Mouse (Mus musculus): ENCODE measurements around the gene Fam168a. TPM values are rescaled to one million over a fixed set of nuclear protein-coding genes. Genes with fewer than 3 reads are reported as not detected.

Fam168a gene
- polyA plus RNA-seq (2014; fragmentation: Nextera tagmentation; extraction: Ambion mirVana): 45.2 and 56.6 TPM in 2 replicates

DNA sequence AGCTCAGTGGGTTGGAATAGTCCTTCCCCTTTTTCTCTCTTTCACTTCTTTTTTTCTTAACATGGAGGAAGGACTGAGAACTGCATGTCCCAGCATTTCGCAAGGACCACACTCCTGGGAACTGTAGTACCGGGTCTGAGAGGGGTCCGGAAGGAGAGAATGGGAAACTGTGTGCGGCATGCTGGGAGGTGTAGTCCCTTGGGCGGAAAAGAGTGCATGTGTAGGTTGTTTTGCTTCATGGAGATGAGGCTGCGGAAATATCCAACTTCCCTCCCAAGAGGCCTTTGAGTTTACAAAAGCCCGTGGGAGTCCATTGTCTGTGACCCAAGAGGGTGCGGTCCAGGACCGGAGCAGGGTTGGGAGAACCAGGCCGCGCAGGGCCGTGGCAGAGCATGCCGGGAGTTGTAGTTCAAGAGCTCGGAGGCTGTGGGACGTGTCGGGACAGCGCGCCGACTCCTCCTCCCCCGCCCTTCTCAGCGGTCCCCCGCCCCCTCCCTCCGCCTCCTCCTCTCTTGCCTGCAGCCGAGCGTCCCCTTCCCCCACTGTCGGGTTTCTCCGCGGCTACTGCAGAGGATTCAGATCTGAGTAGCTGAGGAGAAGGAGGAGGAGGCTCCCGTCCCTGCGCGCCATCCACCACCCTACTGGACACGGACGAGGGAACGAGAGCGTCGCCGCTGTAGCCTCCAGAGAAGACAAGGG lies at the start of gene Fam168a:
Gene Fam168a, plus strand, starts transcription at position 493 of the 699 bp plus-strand sequence.
- ATAC-seq (ENCODE audit: insufficient read depth, low FRiP score, low TSS enrichment) (peak; percentile 98), DNase-seq (ENCODE audit: low spot score) (peak; percentile 95)
- under 1% methylated on average over 36 of the region's 37 CpGs for WGBS
- Histone ChIP-seq H3K9ac (ENCODE audit: low read length) (peak within 1 kb of the TSS; percentile 97), H3K4me2 (ENCODE audit: low read depth) (peak within 1 kb of the TSS; percentile 74), H3K4me1 (ENCODE audit: control insufficient read depth, insufficient read depth, low read length) (peaks cover 9% of the 10 kb centered on the region), H3K9me3 (ENCODE audit: control insufficient read depth, low read length) (no peaks in the 10 kb centered on the region), H3K36me3 (ENCODE audit: control insufficient read depth, insufficient read depth, low read length) (no peaks in the 10 kb centered on the region), H3K4me3 (ENCODE audit: low read depth, low read length) (peak within 1 kb of the TSS; percentile 85), H3K27ac (ENCODE audit: low read depth, low read length) (peak within 1 kb of the TSS; percentile 99), H3K27me3 (ENCODE audit: control insufficient read depth, insufficient read depth, low read length) (no peaks in the 10 kb centered on the region)

DNA sequence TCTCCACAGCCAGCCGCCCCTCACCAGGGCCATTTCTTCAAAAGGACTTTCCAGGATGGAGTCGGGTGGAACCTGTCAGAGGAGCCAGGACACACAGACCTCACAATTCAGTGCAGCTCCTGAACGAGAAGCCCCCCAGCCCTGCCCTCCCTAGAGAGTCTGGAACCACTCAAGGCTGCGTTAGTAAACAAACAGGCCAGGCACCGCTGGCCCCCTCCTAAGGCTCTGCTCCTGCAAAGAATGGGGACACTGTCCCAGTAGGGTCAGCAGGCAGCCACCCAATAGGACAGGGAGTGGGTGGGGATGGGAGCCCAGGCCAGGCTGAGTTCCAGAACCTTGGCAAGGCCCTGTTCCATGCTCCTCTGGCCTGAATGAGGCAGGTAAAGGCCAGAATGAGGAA lies 49.7 kb upstream of the Fam168a start:
- Histone ChIP-seq H3K27ac (ENCODE audit: low read depth, low read length) (no peak overlapping the region), H3K4me1 (ENCODE audit: control insufficient read depth, insufficient read depth, low read length) (peaks cover 11% of the 10 kb centered on the region; the same call in 1 of the 2 replicates), H3K36me3 (ENCODE audit: control insufficient read depth, insufficient read depth, low read length) (no peaks in the 10 kb centered on the region), H3K4me2 (ENCODE audit: low read depth) (no peak overlapping the region), H3K9me3 (ENCODE audit: control insufficient read depth, low read length) (no peaks in the 10 kb centered on the region), H3K27me3 (ENCODE audit: control insufficient read depth, insufficient read depth, low read length) (no peaks in the 10 kb centered on the region), H3K9ac (ENCODE audit: low read length) (no peak overlapping the region), H3K4me3 (ENCODE audit: low read depth, low read length) (no peak overlapping the region)
- DNase-seq (ENCODE audit: low spot score): no peak
- WGBS: 43% methylated on average over 5 of the region's 5 CpGs
- ATAC-seq (ENCODE audit: insufficient read depth, low FRiP score, low TSS enrichment): no peak

DNA sequence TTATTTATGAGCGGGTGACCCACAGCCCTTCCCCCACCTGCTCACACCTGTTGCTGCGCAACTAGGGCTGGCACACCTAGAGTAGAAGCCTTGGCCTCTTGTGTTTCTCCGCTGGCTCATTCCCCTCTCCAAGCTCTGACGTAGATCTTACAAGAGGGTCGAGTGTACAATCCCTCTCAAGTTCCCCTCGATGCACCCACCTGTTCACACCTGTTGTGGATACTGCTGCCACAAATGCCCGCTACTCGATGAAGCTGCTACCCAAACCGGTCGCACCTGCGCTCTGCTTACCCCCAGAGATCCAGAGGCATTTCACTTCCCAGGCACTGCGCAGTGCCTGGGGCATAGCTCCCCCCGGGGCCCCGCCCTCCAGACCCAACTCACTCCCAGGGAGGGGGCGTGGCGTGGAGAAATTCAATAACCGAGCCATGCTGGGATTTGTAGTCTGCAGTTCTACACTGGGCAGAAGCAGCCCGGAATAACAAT lies 48.3 kb upstream of the Fam168a start:
- H3K4me2 ChIP-seq (ENCODE audit: low read depth): 0 out of 2 replicates have a peak overlapping the region, but pooled peaks have one; percentile 22
- no peaks in the 10 kb centered on the region for H3K36me3 ChIP-seq (ENCODE audit: control insufficient read depth, insufficient read depth, low read length)
- ATAC-seq (ENCODE audit: insufficient read depth, low FRiP score, low TSS enrichment): no peak
- no peak overlapping the region for H3K4me3 ChIP-seq (ENCODE audit: low read depth, low read length)
- 35% methylated on average over 18 of the region's 18 CpGs for WGBS
- DNase-seq (ENCODE audit: low spot score): peak; percentile 48
- no peaks in the 10 kb centered on the region for H3K27me3 ChIP-seq (ENCODE audit: control insufficient read depth, insufficient read depth, low read length)
- no peaks in the 10 kb centered on the region for H3K9me3 ChIP-seq (ENCODE audit: control insufficient read depth, low read length)
- H3K4me1 ChIP-seq (ENCODE audit: control insufficient read depth, insufficient read depth, low read length): peaks cover 13% of the 10 kb centered on the region; the same call in 1 of the 2 replicates
- H3K27ac ChIP-seq (ENCODE audit: low read depth, low read length): no peak overlapping the region
- no peak overlapping the region for H3K9ac ChIP-seq (ENCODE audit: low read length)

DNA sequence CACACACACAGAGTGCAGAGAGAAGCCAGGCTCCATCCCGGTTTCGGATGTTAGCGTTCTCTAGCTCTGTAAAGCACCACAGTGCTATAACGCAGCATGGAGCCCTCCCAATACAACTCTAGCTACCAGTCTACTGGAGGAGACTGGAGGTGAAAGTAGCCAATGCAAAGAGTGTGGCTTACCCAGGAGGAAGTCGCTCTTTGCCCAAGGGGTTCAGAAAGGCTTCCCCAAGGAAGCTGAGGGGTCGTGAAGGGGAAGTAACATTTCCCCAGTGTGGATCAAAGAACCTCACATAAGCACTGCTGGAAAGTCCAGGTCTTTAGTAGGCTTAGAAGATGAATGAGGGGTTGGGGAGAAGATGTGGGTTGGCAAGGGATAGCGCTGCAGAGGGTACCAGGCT lies 45.2 kb upstream of the Fam168a start:
- no peak overlapping the region for H3K9ac ChIP-seq (ENCODE audit: low read length)
- no peaks in the 10 kb centered on the region for H3K27me3 ChIP-seq (ENCODE audit: control insufficient read depth, insufficient read depth, low read length)
- H3K4me2 ChIP-seq (ENCODE audit: low read depth): no peak overlapping the region
- DNase-seq (ENCODE audit: low spot score): no peak
- ATAC-seq (ENCODE audit: insufficient read depth, low FRiP score, low TSS enrichment): no peak
- no peak overlapping the region for H3K4me3 ChIP-seq (ENCODE audit: low read depth, low read length)
- no peaks in the 10 kb centered on the region for H3K9me3 ChIP-seq (ENCODE audit: control insufficient read depth, low read length)
- 85% methylated on average over 7 of the region's 7 CpGs for whole genome bisulfite sequencing
- H3K4me1 ChIP-seq (ENCODE audit: control insufficient read depth, insufficient read depth, low read length): peaks cover 7% of the 10 kb centered on the region
- H3K36me3 ChIP-seq (ENCODE audit: control insufficient read depth, insufficient read depth, low read length): no peaks in the 10 kb centered on the region
- no peak overlapping the region for H3K27ac ChIP-seq (ENCODE audit: low read depth, low read length)

DNA sequence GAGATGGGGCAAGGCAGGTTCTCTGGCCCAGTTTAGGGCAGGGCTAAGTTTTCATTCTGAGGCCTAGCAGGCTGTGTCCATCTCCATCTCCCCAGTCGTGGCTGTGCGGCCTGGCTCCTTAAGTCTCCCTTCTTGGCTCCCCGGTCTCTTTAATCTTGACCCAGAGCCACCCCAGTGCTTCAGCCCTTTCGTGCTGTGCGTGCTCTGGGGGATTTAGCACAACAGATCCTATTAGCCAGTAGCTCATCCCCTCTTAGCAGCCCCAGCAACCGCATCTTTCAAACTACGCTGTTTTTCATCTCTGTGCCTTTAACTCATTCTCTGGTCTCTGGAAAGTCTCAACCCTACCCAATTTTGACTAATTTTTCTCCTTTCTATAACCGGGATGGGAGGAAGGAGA lies 44.2 kb upstream of the Fam168a start, which contains the start of gene Plekhb1:
Gene Plekhb1, minus strand, starts transcription at position 184 of the 400 bp plus-strand sequence.
- Histone ChIP-seq H3K9ac (ENCODE audit: low read length) (no peak within 1 kb of the TSS), H3K4me3 (ENCODE audit: low read depth, low read length) (no peak within 1 kb of the TSS)
- WGBS: 79% methylated on average over 8 of the region's 8 CpGs

DNA sequence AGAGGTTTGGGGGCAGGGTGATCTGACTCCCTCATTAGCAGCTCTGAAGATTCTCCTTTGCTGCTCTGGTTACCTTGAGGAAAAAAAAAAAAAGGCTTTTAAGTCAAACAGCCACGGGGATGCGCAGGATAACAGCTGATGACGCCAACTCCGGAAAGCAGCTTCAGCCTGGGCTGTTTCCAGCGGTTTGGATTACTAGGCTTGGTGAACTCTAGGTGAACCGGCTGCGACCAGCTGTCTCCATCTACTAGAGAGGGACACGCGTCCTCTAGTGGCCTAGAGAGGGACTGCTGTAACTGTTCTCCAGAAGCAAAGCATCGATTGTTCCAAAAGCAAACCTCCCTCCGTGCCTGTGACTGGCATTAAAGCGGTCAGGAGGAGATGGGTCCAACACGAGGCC lies 43.2 kb upstream of the Fam168a start:
- Histone ChIP-seq H3K36me3 (ENCODE audit: control insufficient read depth, insufficient read depth, low read length) (no peaks in the 10 kb centered on the region), H3K4me3 (ENCODE audit: low read depth, low read length) (no peak overlapping the region), H3K9ac (ENCODE audit: low read length) (0 out of 2 replicates have a peak overlapping the region, but pooled peaks have one; percentile 26), H3K4me2 (ENCODE audit: low read depth) (no peak overlapping the region; the same call in 1 of the 2 replicates), H3K27me3 (ENCODE audit: control insufficient read depth, insufficient read depth, low read length) (no peaks in the 10 kb centered on the region), H3K9me3 (ENCODE audit: control insufficient read depth, low read length) (no peaks in the 10 kb centered on the region), H3K27ac (ENCODE audit: low read depth, low read length) (no peak overlapping the region), H3K4me1 (ENCODE audit: control insufficient read depth, insufficient read depth, low read length) (peaks cover 7% of the 10 kb centered on the region)
- peak; percentile 93 for DNase-seq (ENCODE audit: low spot score)
- ATAC-seq (ENCODE audit: insufficient read depth, low FRiP score, low TSS enrichment): peak; percentile 76
- 2% methylated on average over 13 of the region's 13 CpGs for WGBS

More for the DNA sequence above, 44.2 kb upstream of the Fam168a start, which contains the start of gene Plekhb1:
- Histone ChIP-seq H3K4me1 (ENCODE audit: control insufficient read depth, insufficient read depth, low read length) (peaks cover 7% of the 10 kb centered on the region), H3K4me2 (ENCODE audit: low read depth) (no peak within 1 kb of the TSS; the same call in 1 of the 2 replicates), H3K9me3 (ENCODE audit: control insufficient read depth, low read length) (no peaks in the 10 kb centered on the region), H3K36me3 (ENCODE audit: control insufficient read depth, insufficient read depth, low read length) (no peaks in the 10 kb centered on the region), H3K27me3 (ENCODE audit: control insufficient read depth, insufficient read depth, low read length) (no peaks in the 10 kb centered on the region), H3K27ac (ENCODE audit: low read depth, low read length) (no peak within 1 kb of the TSS)
- ATAC-seq (ENCODE audit: insufficient read depth, low FRiP score, low TSS enrichment) (no peak), DNase-seq (ENCODE audit: low spot score) (no peak)

DNA sequence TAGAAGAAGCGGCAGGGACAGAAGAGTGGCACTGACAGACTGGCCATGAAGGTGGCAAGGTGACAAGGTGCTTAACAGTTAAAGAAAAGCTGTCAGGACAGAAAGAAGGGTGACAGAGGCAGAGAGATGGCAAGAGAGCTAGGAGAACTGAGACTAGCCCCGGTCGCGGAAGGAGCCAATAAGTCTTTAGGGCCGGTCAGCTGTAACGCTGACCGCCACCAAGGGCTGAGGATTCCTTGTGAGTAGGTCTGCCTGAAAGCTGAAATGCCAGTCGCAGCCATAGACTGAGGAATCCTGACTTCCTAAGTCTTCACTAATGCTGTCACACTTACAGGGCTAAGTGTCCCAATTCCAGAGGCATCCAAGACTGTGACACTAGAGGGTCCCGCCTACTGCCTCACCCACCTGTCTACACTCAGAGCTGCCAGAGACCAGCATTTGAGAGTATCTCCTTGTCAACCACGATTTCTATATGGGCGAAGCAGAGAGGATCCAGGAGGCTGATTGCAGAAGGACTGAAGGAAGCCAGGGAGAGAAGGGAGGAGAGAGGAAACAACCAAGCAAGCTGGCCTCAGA lies 42.6 kb upstream of the Fam168a start:
- DNase-seq (ENCODE audit: low spot score): no peak

DNA sequence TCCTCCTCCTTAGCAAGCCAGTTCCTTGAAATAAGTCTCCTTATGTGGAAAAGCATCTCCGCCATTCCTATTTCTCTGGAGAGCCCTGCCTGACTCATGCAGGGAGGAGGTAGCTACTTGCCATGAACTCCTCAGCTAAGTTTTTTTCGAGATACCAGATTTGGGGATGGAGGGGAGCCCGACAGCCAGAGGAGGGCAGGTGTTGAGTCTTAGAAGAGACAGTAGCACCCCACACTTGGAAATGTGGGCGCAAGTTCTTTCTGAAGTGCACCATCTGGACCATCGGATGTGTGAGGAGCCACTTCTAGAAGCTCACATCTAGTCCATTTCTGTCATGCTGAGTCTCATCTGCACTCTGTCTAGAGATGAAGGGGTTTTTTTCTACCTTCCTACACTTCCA lies 35.8 kb upstream of the Fam168a start:
- 87% methylated on average over 5 of the region's 5 CpGs for WGBS
- H3K4me3 ChIP-seq (ENCODE audit: low read depth, low read length): no peak overlapping the region
- ATAC-seq (ENCODE audit: insufficient read depth, low FRiP score, low TSS enrichment) (no peak), DNase-seq (ENCODE audit: low spot score) (no peak)
- no peak overlapping the region for H3K4me2 ChIP-seq (ENCODE audit: low read depth)
- H3K4me1 ChIP-seq (ENCODE audit: control insufficient read depth, insufficient read depth, low read length): no peaks in the 10 kb centered on the region
- H3K36me3 ChIP-seq (ENCODE audit: control insufficient read depth, insufficient read depth, low read length): no peaks in the 10 kb centered on the region
- H3K9me3 ChIP-seq (ENCODE audit: control insufficient read depth, low read length): no peaks in the 10 kb centered on the region
- no peaks in the 10 kb centered on the region for H3K27me3 ChIP-seq (ENCODE audit: control insufficient read depth, insufficient read depth, low read length)
- H3K9ac ChIP-seq (ENCODE audit: low read length): no peak overlapping the region
- H3K27ac ChIP-seq (ENCODE audit: low read depth, low read length): no peak overlapping the region

More for the DNA sequence above, 42.6 kb upstream of the Fam168a start:
- no peaks in the 10 kb centered on the region for H3K27me3 ChIP-seq (ENCODE audit: control insufficient read depth, insufficient read depth, low read length)
- no peak overlapping the region for H3K4me2 ChIP-seq (ENCODE audit: low read depth)
- no peaks in the 10 kb centered on the region for H3K9me3 ChIP-seq (ENCODE audit: control insufficient read depth, low read length)
- H3K4me1 ChIP-seq (ENCODE audit: control insufficient read depth, insufficient read depth, low read length): peaks cover 7% of the 10 kb centered on the region
- H3K9ac ChIP-seq (ENCODE audit: low read length): 0 out of 2 replicates have a peak overlapping the region, but pooled peaks have one; percentile 26
- no peak overlapping the region for H3K27ac ChIP-seq (ENCODE audit: low read depth, low read length)
- no peak for ATAC-seq (ENCODE audit: insufficient read depth, low FRiP score, low TSS enrichment)
- H3K4me3 ChIP-seq (ENCODE audit: low read depth, low read length): no peak overlapping the region
- no peaks in the 10 kb centered on the region for H3K36me3 ChIP-seq (ENCODE audit: control insufficient read depth, insufficient read depth, low read length)
- WGBS: 77% methylated on average over 11 of the region's 11 CpGs

Data from neural tube, embryonic 11.5 days (tissue).